Mouse (Mus musculus): ENCODE results near the gene Gpr75.

- TF ChIP-seq POLR2A (IDR thresholded peaks at IDR 0.05; ENCODE audit: low read depth, low read length): no peak
- no peak for TF ChIP-seq CTCF (IDR thresholded peaks at IDR 0.05; ENCODE audit: borderline replicate concordance, insufficient read depth, low read length)
Observed at GRCm38 (mm10) chr11:30838793-30839192, 46.4 kb upstream of the Gpr75 start.

Data from embryonic fibroblast, embryonic 13.5 days (primary cell).